Mouse (Mus musculus) CD4-positive naive resting alpha-beta T cell, adult 57 days (primary cell): ENCODE data around the gene Gm27179. TPM values are rescaled to one million over a fixed set of nuclear protein-coding genes. Genes with fewer than 3 reads are reported as not detected.

Experiments
- total RNA-seq: library from RNA; stranded (reverse); gene quantifications from one replicate; pipeline ENCODE4 v1.2.4, GENCODE M21; 2023

Gm27179 gene
- total RNA-seq, result not detected

GRCm38 (mm10) chr14:69512449-69512848, at the start of gene Gm27179:
Gene Gm27179 (minus strand): TSS chr14:69512549.

GRCm38 (mm10) chr14:69555110-69555831, 42.9 kb upstream of the Gm27179 start, which contains the start of gene Entpd4b:
Gene Entpd4b (plus strand): TSS chr14:69555424.

GRCm38 (mm10) chr14:69503174-69503573, 9.2 kb downstream of the Gm27179 start, which contains the start of gene Gm16867:
Gene Gm16867 (minus strand): TSS chr14:69503362.

Other genes with a start within 250 kb of the Gm27179 start
- gene Synb, start 218.2 kb downstream of the Gm27179 start, total RNA-seq, result not detected
- gene Gm16867, start 9.2 kb downstream of the Gm27179 start, total RNA-seq, result 2.8 TPM
- 22.4 TPM for gene Entpd4b, start 42.9 kb upstream of the Gm27179 start, total RNA-seq